Mouse (Mus musculus) brain, embryonic 14.5 days (tissue): ENCODE data around the gene Rpl23.

Experiments
- CTCF ChIP-seq: fragments of 200-500 bp; IDR thresholded peaks from 2 replicates; pipeline ENCODE4 v1.5.1; 2012; ENCODE audit warnings: inconsistent platforms, mild to moderate bottlenecking, moderate library complexity, borderline replicate concordance; ENCODE audit not compliant: insufficient read depth, insufficient read length; ENCODE audit errors: extremely low read depth
- POLR2A ChIP-seq: fragments of 200-500 bp; IDR thresholded peaks from 2 replicates; pipeline ENCODE4 v1.6.1; 2012; ENCODE audit warnings: mild to moderate bottlenecking, inconsistent platforms, borderline replicate concordance; ENCODE audit not compliant: poor library complexity, insufficient read depth, insufficient read length, severe bottlenecking; ENCODE audit errors: extremely low read depth

DNA sequence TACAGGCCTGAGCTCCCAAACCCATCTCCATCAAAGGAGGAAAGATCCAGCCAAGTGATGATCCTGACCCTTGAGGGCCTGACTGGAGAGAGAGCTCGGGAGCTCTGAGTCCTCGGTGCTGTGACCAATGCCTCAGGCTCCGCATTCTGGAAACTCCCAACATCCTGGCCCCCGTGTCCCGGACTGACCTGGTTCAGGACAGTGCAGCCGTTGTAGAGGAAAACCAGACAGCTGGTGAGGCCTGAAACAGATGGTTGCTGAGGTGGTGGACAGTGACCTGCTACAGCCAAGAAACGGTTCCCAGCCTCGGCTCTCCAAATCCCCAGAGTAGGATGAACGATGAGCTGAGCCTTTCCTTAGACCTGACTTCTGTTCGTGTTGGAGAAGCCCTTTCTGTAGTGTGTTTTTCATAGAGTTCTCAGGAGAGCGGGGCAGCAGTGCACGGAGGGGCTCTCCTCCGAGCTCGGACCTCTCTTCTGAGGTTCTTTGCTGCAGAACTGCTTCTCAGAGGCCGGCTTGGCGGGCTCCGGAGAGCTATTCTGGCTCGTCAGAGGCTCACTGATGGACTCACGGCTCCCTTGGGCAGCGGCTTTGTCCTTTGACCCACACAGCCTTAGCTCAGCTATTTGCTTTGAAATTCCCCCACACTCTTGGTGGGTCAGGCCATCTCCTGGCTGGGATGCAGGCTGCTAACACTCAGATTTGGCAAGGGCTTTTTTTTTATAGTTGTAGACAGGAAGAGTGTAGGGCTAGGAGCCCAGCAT is 40.8 kb upstream of the Rpl23 start:
- no peak for TF ChIP-seq POLR2A
- TF ChIP-seq CTCF = no peak
